Mouse (Mus musculus): Measurements from ENCODE around the gene Abcc5. TPM values are rescaled to one million over a fixed set of nuclear protein-coding genes. Genes with fewer than 3 reads are reported as not detected.
A peak's percentile ranks its signal among the peaks of the same experiment; 100 is the strongest.

The Abcc5 gene
- polyA plus RNA-seq, 1 experiment, result 21.3 TPM

DNA sequence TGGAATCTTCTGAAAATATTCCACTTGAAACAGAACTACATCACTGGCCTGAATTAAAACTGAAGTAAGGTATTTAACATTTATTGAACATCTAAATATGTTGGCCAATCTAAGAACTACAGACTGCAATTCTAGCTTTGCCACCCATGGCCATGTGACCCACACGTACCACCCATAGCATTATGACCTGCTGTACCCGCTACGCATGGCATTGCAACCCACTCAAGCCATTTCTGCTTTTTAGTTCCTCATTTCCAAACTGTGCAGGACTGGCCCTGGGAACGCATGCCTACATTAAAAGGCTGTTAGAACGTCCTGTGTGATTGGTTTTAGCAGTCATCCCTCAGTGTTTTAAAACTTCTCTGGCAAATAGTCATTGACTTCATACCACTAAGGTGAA, 68.4 kb downstream of the Abcc5 start:
- Histone ChIP-seq H3K27ac (replicated peaks; ENCODE audit: low read depth, low read length) (no peak overlapping the region), H3K4me3 (ENCODE audit: insufficient read depth, low read depth, low read length) (no peak overlapping the region), H3K4me1 (ENCODE audit: control insufficient read depth, insufficient read depth, insufficient read length, low read length) (no peaks in the 10 kb centered on the region)

- Histone ChIP-seq H3K4me1 (ENCODE audit: control insufficient read depth, insufficient read depth, insufficient read length, low read length) (no peaks in the 10 kb centered on the region), H3K4me3 (ENCODE audit: insufficient read depth, low read depth, low read length) (no peak overlapping the region)
Measured at GRCm38 (mm10) chr16:20354762-20355161, 71.4 kb downstream of the Abcc5 start.

GRCm38 (mm10) chr16:20354011-20354410, 72.2 kb downstream of the Abcc5 start:
- Histone ChIP-seq H3K27ac (replicated peaks; ENCODE audit: low read depth, low read length) (no peak overlapping the region), H3K4me3 (ENCODE audit: insufficient read depth, low read depth, low read length) (no peak overlapping the region), H3K4me1 (ENCODE audit: control insufficient read depth, insufficient read depth, insufficient read length, low read length) (no peaks in the 10 kb centered on the region)

More at GRCm38 (mm10) chr16:20354762-20355161, 71.4 kb downstream of the Abcc5 start:
- no peak overlapping the region for H3K27ac ChIP-seq (replicated peaks; ENCODE audit: low read depth, low read length)

GRCm38 (mm10) chr16:20345464-20345863, 80.7 kb downstream of the Abcc5 start:
- H3K27ac ChIP-seq (replicated peaks; ENCODE audit: low read depth, low read length), result no peak overlapping the region

DNA sequence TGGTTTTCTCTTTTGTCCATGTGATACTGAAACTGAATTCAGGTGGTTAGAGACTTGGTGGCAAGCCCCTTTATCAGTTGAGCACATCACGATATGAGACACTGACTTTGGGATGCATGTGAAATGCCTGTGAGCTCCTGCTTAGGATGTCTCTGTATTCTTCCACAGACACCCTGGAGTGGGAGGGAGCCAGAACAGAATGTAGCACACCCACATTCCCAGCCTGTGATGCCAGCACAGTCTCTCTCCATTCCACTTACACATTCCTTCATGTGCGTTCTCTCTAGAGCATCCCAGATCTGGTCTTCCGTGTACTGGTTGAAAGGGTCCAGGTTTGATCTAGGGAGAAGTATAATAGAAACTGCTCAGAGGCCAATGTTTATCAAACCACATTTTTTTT, 87.6 kb downstream of the Abcc5 start:
- Histone ChIP-seq H3K4me3 (ENCODE audit: insufficient read depth, low read depth, low read length) (no peak overlapping the region), H3K4me1 (ENCODE audit: control insufficient read depth, insufficient read depth, insufficient read length, low read length) (no peaks in the 10 kb centered on the region), H3K27ac (replicated peaks; ENCODE audit: low read depth, low read length) (no peak overlapping the region)

More at GRCm38 (mm10) chr16:20345464-20345863, 80.7 kb downstream of the Abcc5 start:
- no peaks in the 10 kb centered on the region for H3K4me1 ChIP-seq (ENCODE audit: control insufficient read depth, insufficient read depth, insufficient read length, low read length)
- H3K4me3 ChIP-seq (ENCODE audit: insufficient read depth, low read depth, low read length), result no peak overlapping the region

DNA sequence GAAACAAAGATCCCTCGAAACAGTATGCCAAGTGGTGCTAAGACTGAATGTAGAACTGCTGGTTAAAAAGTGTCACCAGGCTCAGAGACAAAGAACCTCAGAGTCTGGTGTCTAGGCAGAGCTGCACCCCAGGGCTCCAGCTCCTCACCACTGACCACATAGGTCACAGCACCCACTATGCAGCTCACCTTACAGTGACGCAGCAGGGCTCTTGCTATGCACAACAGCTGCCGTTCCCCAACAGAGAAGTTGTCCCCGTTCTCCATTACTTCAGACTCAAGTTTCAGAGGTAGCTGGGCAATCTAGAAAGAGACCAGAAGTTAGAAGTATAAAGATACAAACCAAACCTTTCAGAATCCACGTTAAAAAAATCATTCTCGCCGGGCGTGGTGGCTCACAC, 91.3 kb downstream of the Abcc5 start:
- Histone ChIP-seq H3K4me1 (ENCODE audit: control insufficient read depth, insufficient read depth, insufficient read length, low read length) (no peaks in the 10 kb centered on the region), H3K4me3 (ENCODE audit: insufficient read depth, low read depth, low read length) (no peak overlapping the region), H3K27ac (replicated peaks; ENCODE audit: low read depth, low read length) (no peak overlapping the region)

DNA sequence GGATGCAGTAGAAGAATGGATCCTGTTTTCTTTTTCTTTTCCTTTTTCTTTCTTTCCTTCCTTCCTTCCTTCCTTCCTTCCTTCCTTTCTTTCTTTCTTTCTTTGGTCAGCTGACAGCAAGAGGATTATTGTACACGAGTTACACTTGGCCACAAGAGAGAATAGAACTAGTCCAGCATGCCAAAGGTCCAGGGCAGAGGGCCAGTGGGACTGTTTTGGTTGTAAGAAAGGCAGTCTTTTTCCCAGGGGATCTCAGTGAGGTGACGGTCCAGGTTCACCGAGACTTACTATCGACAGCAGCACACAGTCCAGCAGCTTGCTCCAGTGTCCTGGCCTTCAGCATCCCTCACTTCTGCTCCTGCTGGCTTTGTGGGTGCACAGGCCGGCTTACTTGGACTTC, 97.9 kb downstream of the Abcc5 start:
- Histone ChIP-seq H3K4me3 (ENCODE audit: insufficient read depth, low read depth, low read length) (no peak overlapping the region), H3K4me1 (ENCODE audit: control insufficient read depth, insufficient read depth, insufficient read length, low read length) (peaks cover 9% of the 10 kb centered on the region; the same call in 1 of the 2 replicates), H3K27ac (replicated peaks; ENCODE audit: low read depth, low read length) (no peak overlapping the region)

DNA sequence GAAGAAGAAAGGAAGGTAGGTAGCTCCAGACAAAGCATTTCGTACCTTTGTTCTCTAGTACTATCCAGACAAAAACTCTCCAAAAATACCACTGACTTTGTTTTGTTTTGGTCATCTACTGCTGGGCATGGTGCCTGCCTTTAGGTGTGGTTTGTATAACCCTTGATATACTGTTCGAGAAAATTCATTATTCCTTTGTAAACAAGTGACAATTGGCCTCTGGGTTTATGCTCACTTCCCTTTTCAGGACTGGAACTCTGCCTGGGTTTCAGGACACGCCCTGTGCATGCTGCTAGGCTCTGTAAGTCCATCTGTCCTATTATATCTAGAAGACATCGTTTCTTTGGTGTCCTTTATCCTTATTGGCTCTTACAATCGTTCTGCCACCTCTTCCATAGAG, 100.9 kb downstream of the Abcc5 start, which contains the start of gene Cyp2ab1:
TSS of gene Cyp2ab1 (minus strand) at position 119 of the 400 bp plus-strand sequence.
- Histone ChIP-seq H3K27ac (replicated peaks; ENCODE audit: low read depth, low read length) (peak within 1 kb of the TSS; percentile 86), H3K4me1 (ENCODE audit: control insufficient read depth, insufficient read depth, insufficient read length, low read length) (peaks cover 9% of the 10 kb centered on the region; the same call in 1 of the 2 replicates), H3K4me3 (ENCODE audit: insufficient read depth, low read depth, low read length) (peak within 1 kb of the TSS; percentile 32; the same call in 1 of the 2 replicates)

- H3K27ac ChIP-seq (replicated peaks; ENCODE audit: low read depth, low read length), result peak overlapping the region; percentile 86
- H3K4me3 ChIP-seq (ENCODE audit: insufficient read depth, low read depth, low read length), result peak overlapping the region; percentile 32; the same call in 1 of the 2 replicates
- peaks cover 9% of the 10 kb centered on the region; the same call in 1 of the 2 replicates for H3K4me1 ChIP-seq (ENCODE audit: control insufficient read depth, insufficient read depth, insufficient read length, low read length)
Measured at GRCm38 (mm10) chr16:20323907-20324306, 102.3 kb downstream of the Abcc5 start.

GRCm38 (mm10) chr16:20322274-20322673, 103.9 kb downstream of the Abcc5 start:
- no peak overlapping the region for H3K27ac ChIP-seq (replicated peaks; ENCODE audit: low read depth, low read length)
- peaks cover 6% of the 10 kb centered on the region; the same call in 1 of the 2 replicates for H3K4me1 ChIP-seq (ENCODE audit: control insufficient read depth, insufficient read depth, insufficient read length, low read length)
- H3K4me3 ChIP-seq (ENCODE audit: insufficient read depth, low read depth, low read length), result no peak overlapping the region

GRCm38 (mm10) chr16:20316770-20317169, 109.4 kb downstream of the Abcc5 start:
- no peak overlapping the region for H3K4me3 ChIP-seq (ENCODE audit: insufficient read depth, low read depth, low read length)
- H3K27ac ChIP-seq (replicated peaks; ENCODE audit: low read depth, low read length), result no peak overlapping the region
- no peaks in the 10 kb centered on the region for H3K4me1 ChIP-seq (ENCODE audit: control insufficient read depth, insufficient read depth, insufficient read length, low read length)

GRCm38 (mm10) chr16:20315266-20315665, 110.9 kb downstream of the Abcc5 start:
- Histone ChIP-seq H3K4me3 (ENCODE audit: insufficient read depth, low read depth, low read length) (no peak overlapping the region), H3K4me1 (ENCODE audit: control insufficient read depth, insufficient read depth, insufficient read length, low read length) (no peaks in the 10 kb centered on the region), H3K27ac (replicated peaks; ENCODE audit: low read depth, low read length) (no peak overlapping the region)

DNA sequence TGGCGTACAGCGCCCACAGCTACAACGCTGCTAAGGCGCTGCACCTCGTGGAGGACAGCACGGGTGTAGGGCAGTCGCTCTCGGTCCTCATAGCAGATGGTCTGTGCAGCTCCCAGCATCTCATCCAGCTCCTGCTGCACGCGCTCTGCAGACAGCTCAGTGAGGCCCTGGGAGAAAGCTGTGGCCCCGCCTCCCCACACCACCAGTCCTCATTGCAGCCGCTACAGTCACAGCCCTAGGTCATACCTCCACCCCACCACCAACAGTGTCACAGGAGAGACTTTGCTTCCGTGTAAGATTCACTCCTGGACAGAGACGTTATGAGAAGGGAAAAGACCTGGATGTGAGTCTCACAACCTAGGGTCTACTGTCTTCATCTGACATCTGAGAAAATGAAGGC, 113.9 kb downstream of the Abcc5 start:
- Histone ChIP-seq H3K27ac (replicated peaks; ENCODE audit: low read depth, low read length) (no peak overlapping the region), H3K4me1 (ENCODE audit: control insufficient read depth, insufficient read depth, insufficient read length, low read length) (no peaks in the 10 kb centered on the region), H3K4me3 (ENCODE audit: insufficient read depth, low read depth, low read length) (no peak overlapping the region)

DNA sequence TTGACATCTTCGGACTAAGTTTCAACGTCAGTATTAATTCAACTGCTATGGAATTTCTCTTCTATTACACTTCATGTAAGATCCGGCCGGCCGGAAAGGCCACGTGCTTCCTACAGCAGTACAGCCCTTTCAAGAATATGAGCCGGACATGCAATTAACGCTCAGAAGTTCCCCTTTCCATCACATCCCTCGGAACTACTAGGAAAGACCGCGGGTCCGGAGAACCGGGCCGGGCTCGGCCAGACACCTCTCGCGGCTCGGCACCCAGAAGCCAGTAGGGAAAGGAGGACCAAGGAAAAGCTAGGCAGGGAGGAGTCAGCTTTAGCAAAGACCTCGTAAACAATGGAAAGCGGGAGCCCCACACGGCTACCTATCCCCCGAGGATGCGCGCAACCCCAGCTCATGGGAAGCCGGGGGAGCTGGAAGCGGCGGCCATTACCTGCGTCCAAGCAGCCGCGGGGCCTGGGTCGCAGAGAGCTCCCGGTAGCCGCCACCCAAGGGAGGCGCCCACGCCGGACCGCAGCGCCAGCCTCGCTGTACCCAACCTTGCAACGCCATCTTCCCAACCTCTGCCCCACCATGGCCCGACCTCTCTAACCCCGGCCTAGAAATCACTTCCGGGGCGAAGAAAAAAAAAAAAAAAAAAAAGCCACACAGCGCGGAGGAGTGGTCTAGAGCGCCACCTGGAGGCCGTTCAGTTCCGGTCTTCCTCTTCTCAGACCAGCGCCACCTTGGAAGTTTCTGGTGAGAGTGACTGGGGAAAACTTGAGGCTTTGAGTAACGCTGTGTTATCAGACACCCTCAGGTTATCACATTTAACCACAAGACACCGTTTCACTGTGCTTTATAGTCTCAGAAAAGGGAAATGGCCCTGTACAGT, 124.2 kb downstream of the Abcc5 start, which contains the start of gene Parl:
TSS of gene Parl (minus strand) at position 618 of the 880 bp plus-strand sequence.
- peaks cover 6% of the 10 kb centered on the region; the same call in 1 of the 2 replicates for H3K4me1 ChIP-seq (ENCODE audit: control insufficient read depth, insufficient read depth, insufficient read length, low read length)
- H3K27ac ChIP-seq (replicated peaks; ENCODE audit: low read depth, low read length), result peak within 1 kb of the TSS; percentile 59
- H3K4me3 ChIP-seq (ENCODE audit: insufficient read depth, low read depth, low read length), result peak within 1 kb of the TSS; percentile 76

DNA sequence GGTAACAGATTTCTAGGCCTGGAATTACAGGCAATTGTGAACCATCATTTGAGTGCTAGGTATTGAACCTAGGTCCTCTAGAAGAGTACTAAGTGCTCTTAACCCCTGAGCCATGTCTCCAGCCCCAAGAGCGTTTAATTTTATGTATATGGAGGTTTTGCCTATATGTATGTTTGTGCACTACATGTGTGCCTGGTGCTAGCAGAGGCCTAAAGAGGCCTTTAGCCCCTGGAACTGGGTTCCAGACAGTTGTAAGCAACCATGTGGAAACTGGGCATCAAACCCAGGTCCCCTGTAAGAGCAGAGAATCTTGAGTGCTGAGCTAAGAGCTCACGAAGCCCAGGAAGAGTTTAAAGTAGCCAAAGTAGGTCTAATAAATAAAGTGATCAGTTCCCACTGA, 126.1 kb downstream of the Abcc5 start:
- Histone ChIP-seq H3K27ac (replicated peaks; ENCODE audit: low read depth, low read length) (no peak overlapping the region), H3K4me3 (ENCODE audit: insufficient read depth, low read depth, low read length) (no peak overlapping the region), H3K4me1 (ENCODE audit: control insufficient read depth, insufficient read depth, insufficient read length, low read length) (peaks cover 6% of the 10 kb centered on the region; the same call in 1 of the 2 replicates)

Data from brown adipose tissue, adult 24 weeks (tissue).